7 mouse cellular contexts compared by ENCODE assay signal in the genomic region with DNA sequence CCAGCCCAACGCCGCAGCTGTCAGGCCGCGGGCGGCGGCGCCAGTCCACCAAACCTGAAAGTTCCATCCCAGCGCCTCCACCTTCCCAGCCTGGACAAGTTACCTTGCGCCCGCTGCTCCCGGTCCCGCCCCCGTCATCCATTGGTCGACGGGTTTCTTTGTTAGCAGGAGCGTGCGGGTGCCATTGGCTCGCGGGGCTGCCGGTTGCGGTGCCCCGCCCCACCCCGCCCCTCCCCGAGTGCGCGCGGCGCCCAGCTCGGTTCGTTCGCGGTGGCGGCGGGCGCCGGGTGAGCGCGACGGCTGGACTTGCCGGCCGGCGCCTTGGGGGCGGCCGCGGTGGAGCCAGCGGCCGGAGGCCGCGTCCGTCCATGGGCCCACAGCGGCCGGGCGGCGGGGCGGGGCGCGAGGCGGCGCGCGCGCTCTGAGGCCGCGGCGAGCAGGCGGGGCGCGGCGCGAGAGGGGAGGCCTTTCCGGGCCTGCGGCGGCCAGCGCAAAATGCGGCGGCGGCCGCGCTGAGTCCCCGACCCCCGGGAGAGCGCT. TPM values are rescaled to one million over a fixed set of nuclear protein-coding genes. Genes with fewer than 3 reads are reported as not detected.
DNase-seq lines count a peak whose midpoint lies in the region; ATAC-seq lines count a peak whose summit lies in the region.

No protein-coding gene starts in this region.

- H3K4me1 ChIP-seq in embryonic facial prominence, embryonic 11.5 days (ENCODE audit: control insufficient read depth, insufficient read depth, low read length): peaks cover 4% of the 10 kb centered on the region; the same call in 1 of the 2 replicates
- peaks cover 40% of the 10 kb centered on the region for H3K4me1 ChIP-seq in limb, embryonic 10.5 days
- peaks cover 50% of the 10 kb centered on the region for H3K4me1 ChIP-seq in midbrain, embryonic 13.5 days (replicated peaks)

- peak overlapping the region; percentile 89 for H3K9ac ChIP-seq in embryonic facial prominence, embryonic 11.5 days (replicated peaks; ENCODE audit: low read length)
- peak overlapping the region; percentile 93 for H3K9ac ChIP-seq in midbrain, embryonic 13.5 days (replicated peaks)

- H3K27ac ChIP-seq in embryonic facial prominence, embryonic 11.5 days (replicated peaks; ENCODE audit: low read depth, low read length): peak overlapping the region; percentile 74; the same call in 1 of the 2 replicates
- peak overlapping the region; percentile 92 for H3K27ac ChIP-seq in limb, embryonic 10.5 days
- peak overlapping the region; percentile 93 for H3K27ac ChIP-seq in midbrain, embryonic 13.5 days

- H3K4me2 ChIP-seq in embryonic facial prominence, embryonic 11.5 days (ENCODE audit: low read depth, low read length): peak overlapping the region; percentile 74
- peak overlapping the region; percentile 77 for H3K4me2 ChIP-seq in midbrain, embryonic 13.5 days (replicated peaks)

- DNase-seq in adrenal gland, postnatal 14 days: peak; percentile 98
- DNase-seq in embryonic facial prominence, embryonic 11.5 days (ENCODE audit: low spot score): peak; percentile 97
- peak; percentile 98 for DNase-seq in kidney, adult 11 months
- peak; percentile 96 for DNase-seq in limb, embryonic 10.5 days (ENCODE audit: low spot score)
- peak; percentile 84 for DNase-seq in spleen, adult 12 weeks (ENCODE audit: low spot score)

- H3K9me3 ChIP-seq in embryonic facial prominence, embryonic 11.5 days (replicated peaks; ENCODE audit: control insufficient read depth, low read length): no peaks in the 10 kb centered on the region
- H3K9me3 ChIP-seq in limb, embryonic 10.5 days (replicated peaks): no peaks in the 10 kb centered on the region
- no peaks in the 10 kb centered on the region for H3K9me3 ChIP-seq in midbrain, embryonic 13.5 days

- H3K36me3 ChIP-seq in embryonic facial prominence, embryonic 11.5 days (replicated peaks; ENCODE audit: control insufficient read depth, insufficient read depth, low read depth, low read length): no peaks in the 10 kb centered on the region
- peaks cover 4% of the 10 kb centered on the region; the same call in 1 of the 2 replicates for H3K36me3 ChIP-seq in limb, embryonic 10.5 days
- H3K36me3 ChIP-seq in midbrain, embryonic 13.5 days: no peaks in the 10 kb centered on the region

- no peaks in the 10 kb centered on the region for H3K27me3 ChIP-seq in embryonic facial prominence, embryonic 11.5 days (ENCODE audit: control insufficient read depth, insufficient read depth, low read length)
- H3K27me3 ChIP-seq in limb, embryonic 10.5 days (ENCODE audit: low read depth, poor library complexity, severe bottlenecking): 0 out of 2 replicates have a peak, but pooled peaks cover 3% of the 10 kb centered on the region
- H3K27me3 ChIP-seq in midbrain, embryonic 13.5 days: no peaks in the 10 kb centered on the region

- H3K4me3 ChIP-seq in embryonic facial prominence, embryonic 11.5 days (ENCODE audit: low read depth, low read length): peak overlapping the region; percentile 70
- H3K4me3 ChIP-seq in limb, embryonic 10.5 days: peak overlapping the region; percentile 79
- peak overlapping the region; percentile 78 for H3K4me3 ChIP-seq in midbrain, embryonic 13.5 days (replicated peaks)

- under 1% methylated on average over 56 of the region's 82 CpGs for WGBS in embryonic facial prominence, embryonic 11.5 days
- under 1% methylated on average over 78 of the region's 82 CpGs for WGBS in limb, embryonic 10.5 days
- WGBS in midbrain, embryonic 13.5 days: under 1% methylated on average over 52 of the region's 82 CpGs

- ATAC-seq in embryonic facial prominence, embryonic 11.5 days (replicated peaks; ENCODE audit: insufficient number of reproducible peaks, low FRiP score, low TSS enrichment, low read depth): peak; percentile 98
- ATAC-seq in granulocyte monocyte progenitor cell, adult 5-6 weeks (replicated peaks; ENCODE audit: poor library complexity, severe bottlenecking): peak; percentile 93
- ATAC-seq in midbrain, embryonic 13.5 days: peak; percentile 99

RNA-seq across cellular contexts. Expression of a gene that starts 1.2 kb away (rescaled TPM):
- 226 TPM in 2 replicates for total RNA-seq in adrenal gland, postnatal 14 days (2021)
- polyA plus RNA-seq in embryonic facial prominence, embryonic 11.5 days (2014; fragmentation: Nextera tagmentation; extraction: Ambion mirVana): 63.9 and 64.8 TPM in 2 replicates
- 50.1 and 70.7 TPM in 2 replicates for total RNA-seq in granulocyte monocyte progenitor cell, adult 5-6 weeks (2014; fragmentation: Nextera tagmentation)
- total RNA-seq in granulocyte monocyte progenitor cell, adult 5-6 weeks (2017): 56.4 and 71.4 TPM in 2 replicates
- polyA plus RNA-seq in limb, embryonic 10.5 days (2016; fragmentation: Nextera tagmentation; extraction: Ambion mirVana): 52.3 and 62.9 TPM in 2 replicates
- polyA plus RNA-seq in midbrain, embryonic 13.5 days (2015; fragmentation: Nextera tagmentation; extraction: Ambion mirVana): 37.1 and 39.3 TPM in 2 replicates

Comparison
In these comparisons a context has a peak if more than half of its experiments do, and no peak if none do; other contexts are left out.
1. Peak in every context shown above with its lines: DNase-seq, ATAC-seq, H3K4me3 ChIP-seq and H3K27ac ChIP-seq.